Mouse (Mus musculus) left cerebral cortex, adult 11 months (tissue): ENCODE measurements around the gene Ddah2.

ENCODE experiments used
- DNase-seq: peaks from one replicate; pipeline ENCODE4 v3.0.0; 2022; ENCODE audit warnings: low spot score

Ddah2 gene

GRCm38 (mm10) chr17:35058911-35059892 is at the start of gene Ddah2:
Gene Ddah2, plus strand, starts transcription at chr17:35059035.
- DNase-seq, result no peak

- DNase-seq, result no peak
Measured at GRCm38 (mm10) chr17:35009586-35009985, 49.2 kb upstream of the Ddah2 start.

GRCm38 (mm10) chr17:35011440-35011839 is 47.4 kb upstream of the Ddah2 start:
- DNase-seq, result no peak

GRCm38 (mm10) chr17:35012430-35012829 is 46.4 kb upstream of the Ddah2 start:
- DNase-seq, result no peak

- no peak for DNase-seq
Measured at GRCm38 (mm10) chr17:35013221-35013620, 45.6 kb upstream of the Ddah2 start.

- no peak for DNase-seq
Measured at GRCm38 (mm10) chr17:35015296-35015695, 43.5 kb upstream of the Ddah2 start.

GRCm38 (mm10) chr17:35016376-35016775 is 42.5 kb upstream of the Ddah2 start, which contains the start of gene Vwa7:
Gene Vwa7, plus strand, starts transcription at chr17:35016579.
- no peak for DNase-seq

- DNase-seq, result no peak
Measured at GRCm38 (mm10) chr17:35016791-35017705, 41.8 kb upstream of the Ddah2 start.

GRCm38 (mm10) chr17:35017706-35018030 is 41.2 kb upstream of the Ddah2 start:
- DNase-seq, result no peak

GRCm38 (mm10) chr17:35018171-35018570 is 40.7 kb upstream of the Ddah2 start:
- no peak for DNase-seq

GRCm38 (mm10) chr17:35019894-35020293 is 38.9 kb upstream of the Ddah2 start:
- no peak for DNase-seq

GRCm38 (mm10) chr17:35020551-35020950 is 38.3 kb upstream of the Ddah2 start:
- no peak for DNase-seq

GRCm38 (mm10) chr17:35021163-35021808 is 37.5 kb upstream of the Ddah2 start:
- peak; percentile 79 for DNase-seq

- DNase-seq, result no peak
Measured at GRCm38 (mm10) chr17:35021842-35022477, 36.9 kb upstream of the Ddah2 start.

GRCm38 (mm10) chr17:35022541-35023060 is 36.2 kb upstream of the Ddah2 start:
- no peak for DNase-seq

- no peak for DNase-seq
Measured at GRCm38 (mm10) chr17:35023221-35023620, 35.6 kb upstream of the Ddah2 start.

- no peak for DNase-seq
Measured at GRCm38 (mm10) chr17:35023756-35024155, 35.1 kb upstream of the Ddah2 start.

- no peak for DNase-seq
Measured at GRCm38 (mm10) chr17:35024261-35024660, 34.6 kb upstream of the Ddah2 start.

- DNase-seq, result no peak
Measured at GRCm38 (mm10) chr17:35024691-35025488, 33.9 kb upstream of the Ddah2 start.

GRCm38 (mm10) chr17:35026206-35026605 is 32.6 kb upstream of the Ddah2 start:
- DNase-seq, result no peak
